16 mouse cellular contexts compared by ENCODE assay signal in the genomic region with DNA sequence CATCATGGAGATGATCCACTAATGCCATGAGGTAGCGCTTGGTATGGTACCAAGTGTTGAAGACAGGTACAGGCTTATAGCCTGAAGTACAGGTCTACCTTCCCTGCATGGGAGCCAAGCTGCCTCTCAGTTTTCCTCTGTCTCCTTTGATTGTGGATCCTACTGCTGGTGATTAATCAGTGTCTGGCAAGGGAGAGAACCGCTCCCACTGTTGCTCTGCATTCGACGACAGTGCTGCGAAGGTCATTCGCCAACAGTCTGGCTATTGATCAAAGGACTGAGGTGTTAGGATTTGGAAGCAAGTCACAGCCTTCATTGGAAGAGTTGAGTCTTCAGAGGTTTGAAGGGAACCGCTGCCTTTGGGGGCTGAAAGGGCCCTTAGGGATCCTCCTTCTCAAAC.
"Had no signal": no experiment of that assay in that cellular context is flagged by ENCODE, and none has a peak within 500 bp of the region (broad histone marks: within the 10 kb centered on the region; RNA-seq: fewer than 3 reads in every experiment).

No protein-coding gene starts in this region.

- H3K36me3 ChIP-seq: midbrain, embryonic 13.5 days; midbrain, embryonic 15.5 days; neural tube, embryonic 12.5 days; stomach, embryonic 15.5 days had no signal

- H3K4me3 ChIP-seq: megakaryocyte, embryonic 14.5 days; midbrain, embryonic 13.5 days; midbrain, embryonic 15.5 days; neural tube, embryonic 12.5 days; stomach, embryonic 15.5 days had no signal

- H3K9ac ChIP-seq: lung, embryonic 14.5 days; midbrain, embryonic 13.5 days; midbrain, embryonic 15.5 days; neural tube, embryonic 12.5 days; stomach, embryonic 15.5 days had no signal

- DNase-seq: lung, adult 18-20 months; lung, embryonic 14.5 days; lung, postnatal 14 days; lung, postnatal 36 days; right cerebral cortex, postnatal 14 days; thymus, adult 2 months; thymus, postnatal 25 days; thymus, postnatal 4 days had no signal

- ATAC-seq: midbrain, embryonic 13.5 days; midbrain, embryonic 15.5 days had no signal

- H3K9me3 ChIP-seq: midbrain, embryonic 13.5 days; midbrain, embryonic 15.5 days; neural tube, embryonic 12.5 days; stomach, embryonic 15.5 days had no signal

- H3K27ac ChIP-seq: macrophage; midbrain, embryonic 13.5 days; midbrain, embryonic 15.5 days; neural tube, embryonic 12.5 days; stomach, embryonic 15.5 days; stomach, postnatal 0 days had no signal

- H3K27me3 ChIP-seq: megakaryocyte, embryonic 14.5 days; midbrain, embryonic 13.5 days; midbrain, embryonic 15.5 days; neural tube, embryonic 12.5 days; stomach, embryonic 15.5 days had no signal

- H3K4me2 ChIP-seq: lung, embryonic 14.5 days; midbrain, embryonic 11.5 days; midbrain, embryonic 13.5 days; midbrain, embryonic 15.5 days; neural tube, embryonic 12.5 days; stomach, embryonic 15.5 days had no signal

- H3K4me1 ChIP-seq: megakaryocyte, embryonic 14.5 days; neural tube, embryonic 12.5 days; stomach, embryonic 15.5 days had no signal
